Mouse (Mus musculus): ENCODE measurements around the gene Pgrmc2. TPM values are rescaled to one million over a fixed set of nuclear protein-coding genes. Genes with fewer than 3 reads are reported as not detected.

The Pgrmc2 gene
- total RNA-seq, 2 experiments from 2014 or later: 15.1 to 30.2 TPM

DNA sequence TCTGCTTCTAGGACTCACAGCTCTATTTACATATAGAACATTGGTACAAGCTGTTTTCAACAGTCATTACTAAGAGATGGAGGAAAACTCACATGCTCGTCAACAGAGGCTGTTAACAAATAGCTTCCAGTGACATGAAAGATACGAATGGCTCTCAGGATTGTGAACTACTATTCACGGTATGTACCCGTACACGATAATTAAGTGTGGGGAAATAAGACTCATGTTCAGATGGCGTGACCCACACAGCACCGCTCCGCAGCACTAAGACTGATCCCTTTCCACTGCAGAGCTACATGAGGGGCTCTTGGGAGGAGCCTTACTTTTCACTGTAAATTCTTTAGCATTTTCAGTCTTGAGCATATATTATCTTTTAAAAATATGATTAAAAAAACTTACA is 7.5 kb downstream of the Pgrmc2 start:
- ATAC-seq (replicated peaks; ENCODE audit: poor library complexity): no peak

DNA sequence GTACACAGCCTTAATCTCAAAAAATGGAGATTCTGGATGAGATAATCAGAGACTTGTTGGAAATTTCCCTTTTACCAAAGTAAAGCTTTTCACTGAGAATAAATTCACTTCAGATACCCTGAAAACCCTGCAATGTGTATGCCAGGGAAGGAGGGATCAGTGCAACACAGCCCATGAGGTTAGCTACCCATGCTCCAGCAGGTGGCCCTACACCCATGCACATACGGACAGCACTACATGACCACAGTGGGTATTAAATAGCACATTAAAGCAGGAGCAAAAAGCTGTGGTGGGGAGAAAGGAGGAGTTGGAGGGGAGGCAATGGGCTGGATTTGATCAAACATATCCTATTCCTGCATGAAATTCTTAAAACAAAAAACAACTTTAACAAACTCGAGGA is 12.3 kb downstream of the Pgrmc2 start:
- ATAC-seq (replicated peaks; ENCODE audit: poor library complexity): peak; percentile 48; the same call in 1 of the 2 replicates

DNA sequence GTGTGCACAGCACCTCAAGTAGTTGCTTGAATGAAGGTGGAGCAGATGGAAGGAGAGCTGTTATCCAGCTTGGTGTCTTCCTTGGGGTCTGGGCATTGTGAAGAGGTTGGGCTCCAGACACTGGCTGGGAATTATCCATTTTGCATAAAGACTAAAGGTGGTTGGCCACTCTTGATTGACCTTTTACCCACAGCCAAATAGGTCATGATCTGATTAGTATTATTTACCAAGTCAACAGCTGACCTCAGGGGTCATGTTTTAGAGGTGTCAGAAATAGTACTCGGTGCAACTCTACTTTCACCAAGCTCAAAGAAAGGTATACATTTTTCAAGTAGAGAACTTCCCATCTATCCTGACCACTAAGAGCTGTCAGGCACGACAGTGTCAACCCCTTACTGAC is 17.5 kb downstream of the Pgrmc2 start:
- no peak for ATAC-seq (replicated peaks; ENCODE audit: poor library complexity)

DNA sequence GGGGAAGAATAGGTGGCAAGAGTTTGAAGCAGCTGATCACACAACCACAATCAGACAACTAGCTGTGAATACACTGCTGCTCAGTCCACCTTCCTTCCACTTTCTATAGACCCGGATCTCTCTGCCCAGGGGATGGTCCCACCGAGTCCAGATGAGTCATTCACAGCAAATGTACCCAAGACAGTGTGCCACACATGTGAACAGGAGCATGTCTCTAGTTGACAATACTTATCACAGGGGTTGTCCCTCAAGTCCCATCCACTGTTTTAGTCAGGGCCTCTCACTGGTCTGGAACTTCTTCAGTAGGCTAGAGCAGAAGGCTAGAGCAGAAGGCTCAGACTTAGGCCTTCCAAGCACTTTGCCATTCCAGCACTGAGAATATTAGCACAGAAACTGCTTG is 20.1 kb downstream of the Pgrmc2 start:
- ATAC-seq (replicated peaks; ENCODE audit: poor library complexity): no peak

DNA sequence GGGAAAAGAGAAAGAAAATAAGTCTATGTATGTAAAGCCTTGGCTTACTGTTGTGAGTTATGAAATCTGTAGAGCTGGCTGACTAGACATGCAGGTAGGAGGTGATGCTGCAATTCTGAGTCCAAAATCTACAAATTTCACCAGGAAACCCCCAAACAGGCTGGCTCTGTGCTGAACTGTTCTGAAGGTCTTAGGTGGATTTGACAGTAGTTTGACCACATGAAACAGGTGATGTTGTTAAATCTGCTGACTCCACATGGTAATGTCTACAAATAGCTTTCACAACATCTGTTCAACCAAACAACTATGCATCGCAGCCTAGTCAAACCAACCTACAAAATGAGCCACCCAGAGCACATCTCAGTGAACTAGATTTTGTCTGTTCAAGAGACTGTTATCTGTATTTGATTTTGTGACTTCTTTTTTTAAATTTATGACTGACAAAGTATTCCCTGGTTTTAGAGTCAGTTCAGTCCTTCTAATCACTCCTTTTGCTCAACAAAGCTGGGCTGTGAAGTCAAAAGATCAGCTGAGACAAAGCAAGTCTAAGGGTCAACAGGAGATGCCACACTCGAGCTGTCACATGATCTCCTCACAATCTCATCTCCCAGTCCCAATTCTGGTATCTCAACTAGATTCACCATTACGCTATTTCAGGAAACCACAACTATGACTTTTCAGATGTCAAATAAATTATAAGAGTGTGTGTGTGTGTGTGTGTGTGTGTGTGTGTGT is 20.8 kb downstream of the Pgrmc2 start:
- no peak for ATAC-seq (replicated peaks; ENCODE audit: poor library complexity)

DNA sequence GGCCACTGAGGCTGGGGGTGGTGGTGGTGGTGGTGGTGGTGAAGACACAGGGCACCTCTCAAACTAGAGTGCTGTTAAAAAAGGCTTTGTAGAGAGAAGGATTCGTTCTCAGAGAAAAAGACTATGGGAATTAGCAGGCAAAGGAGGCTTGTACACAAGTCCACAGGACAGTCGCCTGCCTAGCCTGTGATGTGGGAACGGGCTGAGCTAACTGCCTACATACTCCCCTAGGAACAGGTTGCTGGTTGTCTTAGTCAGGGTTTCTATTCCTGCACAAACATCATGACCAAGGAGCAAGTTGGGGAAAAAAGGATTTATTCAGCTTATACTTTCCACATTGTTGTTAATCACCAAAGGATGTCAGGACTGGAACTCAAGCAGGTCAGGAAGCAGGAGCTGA is 23.6 kb downstream of the Pgrmc2 start:
- no peak for ATAC-seq (replicated peaks; ENCODE audit: poor library complexity)

DNA sequence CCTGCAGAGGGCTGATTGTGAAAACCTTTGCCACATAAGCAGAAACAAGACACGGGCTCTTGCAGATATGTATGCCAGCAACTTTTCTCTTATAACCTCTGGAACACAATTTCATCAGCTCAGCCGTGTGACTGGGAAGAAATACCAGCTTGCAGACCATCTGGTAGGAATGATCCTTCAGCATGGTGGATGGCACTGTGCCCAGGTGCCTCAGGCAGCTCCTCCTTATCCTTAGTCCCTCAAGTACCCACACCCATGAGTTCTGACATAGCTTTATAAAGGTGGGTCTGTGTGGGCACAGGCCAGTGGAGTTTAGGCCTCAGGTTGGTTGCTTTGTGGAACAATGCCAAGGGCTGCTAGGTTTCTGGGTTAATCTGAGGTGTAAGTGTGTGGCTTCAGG is 24.5 kb downstream of the Pgrmc2 start:
- no peak for ATAC-seq (replicated peaks; ENCODE audit: poor library complexity)

DNA sequence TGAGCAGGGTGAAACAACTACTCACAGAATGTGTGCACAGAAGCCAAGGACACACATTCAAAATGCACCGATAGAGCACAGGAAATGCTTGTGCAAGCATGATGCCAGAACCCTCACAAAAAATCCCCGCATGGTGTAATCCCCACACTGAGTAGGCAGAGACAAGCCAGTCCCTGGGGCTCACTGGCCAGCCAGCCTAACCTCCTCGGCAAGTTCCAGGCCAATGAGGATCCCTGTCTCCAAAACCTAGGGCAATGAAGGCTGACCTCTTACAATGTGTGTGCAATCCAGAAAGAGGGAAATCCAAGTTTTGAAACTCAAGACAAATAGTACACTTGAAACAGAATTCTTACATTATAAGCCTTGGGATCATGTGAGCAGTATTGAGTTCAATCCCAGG is 29.5 kb downstream of the Pgrmc2 start:
- ATAC-seq (replicated peaks; ENCODE audit: poor library complexity): peak; percentile 29

DNA sequence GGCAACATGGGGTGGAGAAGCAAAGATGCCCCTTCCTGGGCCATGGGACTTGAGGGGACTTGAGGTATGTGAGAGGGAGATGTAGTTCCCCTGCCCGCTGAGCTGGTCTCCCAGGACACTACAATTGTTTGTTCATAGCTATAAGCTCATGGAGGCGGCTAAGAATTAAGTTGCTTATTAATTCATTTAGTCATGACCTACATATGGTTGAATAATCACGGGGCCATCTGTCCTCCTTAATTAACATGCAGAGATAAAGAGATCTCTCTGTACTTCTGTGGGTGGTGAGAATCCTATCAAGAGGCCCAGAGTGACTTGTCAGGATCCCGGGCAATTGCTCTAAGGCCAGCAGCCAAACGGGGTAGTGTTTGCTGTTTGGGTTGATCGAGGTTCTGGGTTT is 35.0 kb downstream of the Pgrmc2 start:
- no peak for ATAC-seq (replicated peaks; ENCODE audit: poor library complexity)

DNA sequence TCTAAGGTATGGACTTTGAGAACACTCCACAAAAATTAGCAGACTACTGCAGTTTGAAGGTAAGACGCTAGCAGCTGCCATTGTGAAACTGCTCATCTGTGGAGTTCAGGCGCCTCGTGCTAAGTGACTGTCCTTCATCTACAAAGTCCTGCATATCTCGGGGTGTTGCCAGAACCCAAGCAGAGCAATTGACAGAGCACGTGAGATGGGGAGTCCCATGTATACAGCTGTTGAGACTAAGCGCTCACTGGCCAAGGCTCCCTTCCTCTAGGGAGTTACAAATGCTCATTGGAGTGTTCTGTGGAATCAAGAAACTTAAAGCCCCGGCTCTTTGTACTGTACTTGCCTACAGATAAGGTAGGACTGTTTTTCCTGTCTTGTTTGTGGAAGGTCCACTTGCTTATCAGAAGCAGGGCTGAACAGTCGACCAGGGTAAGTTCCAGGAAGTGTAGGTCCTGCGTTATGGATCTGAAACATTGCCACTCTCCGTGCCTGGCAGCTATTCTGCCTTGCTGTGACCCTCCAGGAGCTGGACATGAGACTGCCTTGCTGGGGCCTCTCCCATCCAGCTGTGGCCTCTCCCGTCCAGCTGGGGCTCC is 39.0 kb downstream of the Pgrmc2 start:
- no peak for ATAC-seq (replicated peaks; ENCODE audit: poor library complexity)

DNA sequence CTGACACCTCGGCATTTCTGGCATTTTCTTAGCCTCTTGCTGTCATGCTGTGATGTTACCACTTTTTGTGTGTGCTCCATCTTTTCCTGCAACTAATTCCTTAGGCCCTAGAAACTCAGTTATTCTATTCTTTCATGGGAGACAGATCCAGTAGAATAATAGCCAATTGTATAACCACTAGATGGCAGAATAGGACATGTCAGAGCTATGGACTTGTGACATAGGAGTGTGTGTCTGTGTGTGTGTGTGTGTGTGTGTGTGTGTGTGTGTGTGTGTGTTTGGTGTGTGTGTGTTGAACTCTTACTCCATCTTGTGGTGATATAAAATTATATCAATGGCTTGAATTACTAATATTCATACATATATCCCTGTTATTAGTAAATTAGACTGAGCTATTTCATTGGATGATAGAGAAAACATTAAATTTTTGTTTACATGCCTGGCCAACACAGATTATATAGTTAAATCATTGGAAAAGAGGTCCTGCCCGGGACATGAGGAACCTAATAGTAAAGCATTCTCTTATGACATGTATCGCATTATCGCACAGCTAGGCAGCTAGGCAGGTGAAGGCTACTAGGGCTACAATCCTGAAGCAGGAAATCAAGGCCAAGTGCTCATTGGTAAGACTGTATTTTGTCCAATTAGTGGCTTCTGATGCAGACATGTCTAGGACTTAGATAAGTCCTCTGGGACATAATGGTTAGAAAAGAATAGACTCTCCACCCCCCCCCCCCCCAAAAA is 40.5 kb downstream of the Pgrmc2 start:
- peak; percentile 91 for ATAC-seq (replicated peaks; ENCODE audit: poor library complexity)

DNA sequence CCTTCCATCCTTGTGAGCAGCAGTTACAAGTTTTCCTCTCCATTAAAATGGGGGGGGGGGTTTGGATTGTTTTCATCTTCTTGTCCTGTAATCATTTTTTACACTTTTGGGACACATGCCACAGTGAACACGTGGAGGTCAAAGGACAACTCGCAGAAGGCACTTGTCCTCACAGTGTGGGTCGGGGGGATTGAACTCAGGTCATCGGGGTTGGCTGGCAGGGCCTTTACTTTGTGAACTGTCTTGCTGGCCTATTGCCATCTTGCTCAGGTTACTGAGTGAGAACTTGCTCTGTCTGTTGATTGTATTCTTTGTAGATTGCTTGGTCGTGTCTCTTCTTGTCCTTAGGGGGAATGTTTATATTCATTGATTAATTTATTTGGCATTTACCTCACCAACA is 41.6 kb downstream of the Pgrmc2 start:
- no peak for ATAC-seq (replicated peaks; ENCODE audit: poor library complexity)

DNA sequence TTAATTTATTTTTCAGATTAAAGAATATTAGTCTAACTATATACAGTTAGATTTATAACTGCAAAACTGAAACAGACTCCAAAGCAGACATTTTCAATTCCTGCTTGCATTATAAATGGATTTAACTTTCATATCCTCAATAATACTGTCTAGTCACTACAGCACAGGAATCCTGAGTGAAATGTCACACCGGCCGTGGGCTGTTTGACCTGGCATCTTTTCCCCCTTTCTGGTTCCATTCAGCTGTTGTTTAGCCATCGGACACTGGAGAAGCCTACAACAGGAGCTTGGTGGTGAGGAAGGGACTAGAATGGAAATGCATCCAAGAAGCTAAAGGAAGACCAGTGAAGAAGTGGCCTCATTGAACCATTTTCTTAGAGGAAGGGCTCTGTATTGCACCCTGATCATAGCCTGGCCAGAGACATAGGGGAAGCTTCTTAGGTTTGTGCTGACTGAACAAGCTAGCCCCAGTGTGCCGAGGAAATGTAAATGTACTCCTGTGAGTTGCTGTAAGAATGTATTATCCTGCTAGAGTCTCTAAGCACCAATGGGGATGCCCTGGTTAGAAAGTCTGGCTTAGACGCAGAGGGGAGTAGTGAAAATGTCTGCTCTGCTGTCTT is 44.4 kb downstream of the Pgrmc2 start:
- peak; percentile 38 for ATAC-seq (replicated peaks; ENCODE audit: poor library complexity)

DNA sequence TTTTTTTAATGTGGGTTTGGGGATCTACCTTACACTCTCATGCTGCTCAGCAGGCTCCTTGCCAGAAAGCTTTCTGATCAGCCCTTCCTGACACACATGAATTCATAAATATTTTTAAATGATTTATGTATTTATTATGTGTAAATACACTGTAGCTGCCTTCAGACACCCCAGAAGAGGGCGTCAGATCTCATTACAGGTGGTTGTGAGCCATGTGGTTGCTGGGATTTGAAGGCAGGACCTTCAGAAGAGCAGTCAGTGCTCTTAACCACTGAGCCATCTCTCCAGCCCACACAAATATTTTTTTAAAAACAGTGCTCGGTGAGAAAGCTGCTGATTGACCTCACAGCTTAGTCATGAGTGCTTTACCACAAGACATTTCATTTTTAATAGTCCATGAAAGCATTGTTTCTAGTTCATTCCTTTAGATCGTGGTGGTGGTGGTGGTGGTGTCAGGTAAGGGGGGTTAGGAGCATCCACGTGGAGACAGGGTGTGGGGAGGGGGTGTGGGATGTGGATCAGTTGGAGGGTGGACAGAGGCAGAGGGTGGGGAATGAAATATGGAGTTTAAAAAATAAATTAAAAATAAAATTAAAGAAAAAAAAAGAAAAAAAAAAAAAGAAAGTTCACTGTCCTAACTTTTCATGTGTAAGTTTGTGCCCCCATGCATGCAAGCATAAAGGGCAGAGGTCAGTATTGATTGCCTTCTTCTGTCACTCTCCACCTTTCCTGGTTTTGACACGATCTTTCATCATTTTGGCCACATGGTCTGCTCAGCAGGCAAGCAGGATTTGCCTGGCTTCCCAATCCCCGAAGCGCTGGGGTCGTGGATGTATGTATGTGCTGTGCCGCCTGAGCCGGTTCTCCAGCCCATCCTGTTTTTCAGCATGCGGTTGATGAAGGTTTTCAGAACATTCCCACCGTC is 51.3 kb downstream of the Pgrmc2 start:
- no peak for ATAC-seq (replicated peaks; ENCODE audit: poor library complexity)

DNA sequence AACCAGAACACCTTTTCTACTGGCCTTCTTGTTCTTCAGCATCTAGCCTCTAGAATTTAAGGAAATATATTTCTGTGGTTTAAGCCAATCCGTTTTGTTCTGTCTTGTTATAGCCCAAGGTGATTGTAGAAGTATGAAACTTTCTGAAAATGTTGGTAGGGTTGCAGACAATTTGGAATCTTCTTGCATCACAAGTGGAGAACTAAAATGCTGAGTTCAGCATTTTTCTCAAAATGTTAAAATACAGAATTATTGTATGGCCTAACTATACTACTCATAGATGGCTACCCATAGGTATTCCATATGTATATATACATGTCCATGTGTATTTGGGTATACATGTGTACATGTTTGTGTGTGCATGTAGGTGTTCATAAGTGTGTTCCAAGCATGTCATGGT is 52.1 kb downstream of the Pgrmc2 start:
- ATAC-seq (replicated peaks; ENCODE audit: poor library complexity): no peak

DNA sequence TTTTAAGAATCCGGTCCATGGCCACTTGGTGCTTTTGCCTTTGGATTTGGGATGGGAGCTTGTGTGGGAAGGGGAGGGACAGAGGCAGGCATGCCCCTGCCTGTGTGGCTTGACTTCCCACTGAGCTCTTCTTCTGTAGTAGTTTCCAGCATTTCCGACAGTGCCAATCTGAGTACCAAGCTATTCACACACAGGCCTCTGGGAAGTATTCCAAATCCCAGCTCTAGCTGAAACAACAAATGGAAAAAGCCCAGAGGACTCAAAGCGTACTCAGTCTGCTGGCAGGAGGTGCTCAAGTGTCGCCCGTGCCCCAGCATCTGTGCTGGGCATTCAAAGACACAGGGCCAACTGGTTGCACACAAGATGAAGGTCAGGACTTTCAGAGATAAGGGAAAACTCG is 60.9 kb downstream of the Pgrmc2 start:
- ATAC-seq (replicated peaks; ENCODE audit: poor library complexity): no peak

DNA sequence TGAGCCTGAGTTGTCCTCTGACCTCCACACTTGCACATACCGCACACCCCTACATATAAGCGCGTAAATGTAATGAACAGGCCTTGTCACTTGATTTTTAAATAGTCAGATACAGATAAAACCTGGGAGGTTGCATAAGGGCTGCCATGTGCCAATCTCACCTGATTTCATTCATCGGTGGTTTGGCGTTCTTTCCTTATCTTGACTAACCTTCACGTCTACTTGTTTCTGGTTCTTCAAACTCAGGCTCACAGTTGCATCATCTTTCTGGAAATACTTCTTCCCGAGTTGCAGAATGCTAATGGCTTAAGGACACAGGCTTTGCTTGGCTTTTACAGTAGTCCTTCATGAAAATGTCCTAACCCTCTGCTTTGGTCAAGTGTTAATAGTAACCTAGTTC is 62.2 kb downstream of the Pgrmc2 start:
- ATAC-seq (replicated peaks; ENCODE audit: poor library complexity): peak; percentile 44; the same call in 1 of the 2 replicates

DNA sequence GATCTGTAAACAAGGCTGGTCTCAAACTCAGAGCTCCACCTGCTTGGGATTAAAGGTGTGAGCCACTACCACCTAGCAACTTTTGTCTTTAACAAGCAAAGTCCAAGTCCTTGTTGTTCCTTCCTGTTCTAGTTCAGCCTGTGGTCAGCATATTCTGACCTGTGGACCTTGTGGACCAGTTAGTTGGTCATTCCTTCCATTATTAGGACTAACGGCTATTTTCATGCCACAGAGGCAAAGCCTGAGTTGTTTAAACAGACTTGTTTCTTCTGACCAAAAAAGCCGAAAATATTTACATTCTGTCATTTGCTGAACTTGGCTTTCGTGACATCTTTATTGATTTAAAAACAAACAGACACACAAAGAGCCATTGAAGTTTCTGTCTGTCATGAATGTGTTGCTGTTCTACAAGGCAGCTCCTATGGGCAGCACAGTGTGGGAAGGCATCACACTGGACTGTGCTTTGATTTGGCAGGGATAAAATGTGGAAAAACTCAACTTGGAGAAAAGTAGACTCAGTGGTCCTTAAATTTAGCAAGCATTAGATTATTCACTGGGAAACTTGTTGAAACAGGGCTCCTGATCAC is 64.7 kb downstream of the Pgrmc2 start:
- ATAC-seq (replicated peaks; ENCODE audit: poor library complexity): no peak
